ENCODE assay signal across 17 mouse cellular contexts in genomic region chr19:54822161-54822560, GRCm38 (mm10).
"Had no signal": no experiment of that assay in that cellular context is flagged by ENCODE, and none has a peak within 500 bp of the region (broad histone marks: within the 10 kb centered on the region; RNA-seq: fewer than 3 reads in every experiment).

No protein-coding gene starts in this region.

- H3K9ac ChIP-seq: intestine, embryonic 15.5 days; limb, embryonic 13.5 days; liver, embryonic 12.5 days; liver, embryonic 15.5 days; lung, embryonic 15.5 days had no signal

- H3K4me3 ChIP-seq: intestine, embryonic 15.5 days; layer of hippocampus, adult 2 months; limb, embryonic 10.5 days; limb, embryonic 13.5 days; liver, embryonic 12.5 days; liver, embryonic 15.5 days; lung, embryonic 15.5 days had no signal

- ATAC-seq: intestine, embryonic 15.5 days; liver, embryonic 12.5 days had no signal

- H3K27ac ChIP-seq: intestine, embryonic 15.5 days; layer of hippocampus, adult 2 months; limb, embryonic 10.5 days; limb, embryonic 13.5 days; liver, embryonic 12.5 days; liver, embryonic 15.5 days; lung, embryonic 15.5 days; stomach, postnatal 0 days had no signal

- H3K4me1 ChIP-seq: intestine, embryonic 15.5 days; limb, embryonic 10.5 days; limb, embryonic 13.5 days; liver, embryonic 12.5 days; liver, embryonic 15.5 days; lung, embryonic 15.5 days had no signal

- DNase-seq: kidney, adult 11 months; kidney, adult 8-10 months; kidney, postnatal 14 days; kidney, postnatal 4 days; layer of hippocampus, adult 9-11 months; liver; midbrain, embryonic 14.5 days; thymus, postnatal 25 days had no signal

- H3K27me3 ChIP-seq: intestine, embryonic 15.5 days; limb, embryonic 13.5 days; liver, embryonic 12.5 days; liver, embryonic 15.5 days; lung, embryonic 15.5 days had no signal

- H3K9me3 ChIP-seq: intestine, embryonic 15.5 days; limb, embryonic 10.5 days; limb, embryonic 13.5 days; liver, embryonic 15.5 days; lung, embryonic 15.5 days had no signal

- H3K4me2 ChIP-seq: intestine, embryonic 15.5 days; limb, embryonic 13.5 days; liver, embryonic 12.5 days; liver, embryonic 15.5 days; lung, embryonic 15.5 days; midbrain, embryonic 11.5 days had no signal

- H3K36me3 ChIP-seq: intestine, embryonic 15.5 days; limb, embryonic 10.5 days; limb, embryonic 13.5 days; liver, embryonic 12.5 days; liver, embryonic 15.5 days; lung, embryonic 15.5 days had no signal
